Mouse (Mus musculus) myocyte (in vitro differentiated cells): ENCODE data around the gene Ifi44.

Experiments
- E2F4 ChIP-seq: IDR thresholded peaks from one replicate; pipeline ENCODE4 v1.6.1; 2011; ENCODE audit warnings: mild to moderate bottlenecking, control low read depth, moderate library complexity; ENCODE audit not compliant: insufficient read depth
- MAX ChIP-seq: IDR thresholded peaks from one replicate; pipeline ENCODE4 v1.6.1; 2011; ENCODE audit warnings: low read depth, mild to moderate bottlenecking, control low read depth
- MYOD1 ChIP-seq, 3 experiments: IDR thresholded peaks; one replicate each; pipeline ENCODE4 v1.6.1; 2011; ENCODE audit warnings: control low read depth in 2 of 3, low read depth in 2 of 3, mild to moderate bottlenecking in 2 of 3, moderate library complexity in 1 of 3; ENCODE audit not compliant: insufficient read length in 2 of 3, control insufficient read depth in 1 of 3
- MYOG ChIP-seq, 3 experiments: IDR thresholded peaks; one replicate each; pipeline ENCODE4 v1.6.1; 2011; ENCODE audit warnings: control low read depth in 2 of 3, low read depth in 2 of 3, mild to moderate bottlenecking in 2 of 3; ENCODE audit not compliant: insufficient read length in 2 of 3, control insufficient read depth in 1 of 3, insufficient read depth in 1 of 3
- POLR2A ChIP-seq: IDR thresholded peaks from one replicate; pipeline ENCODE4 v1.6.1; 2011; ENCODE audit warnings: low read depth, mild to moderate bottlenecking, control low read depth, moderate library complexity; ENCODE audit not compliant: insufficient read length
- POLR2AphosphoS2 ChIP-seq: IDR thresholded peaks from one replicate; pipeline ENCODE4 v1.6.1; 2011; ENCODE audit warnings: low read depth, control low read depth; ENCODE audit not compliant: insufficient read length
- REST ChIP-seq: IDR thresholded peaks from one replicate; pipeline ENCODE4 v1.6.1; 2011; ENCODE audit warnings: mild to moderate bottlenecking, control low read depth, moderate library complexity; ENCODE audit not compliant: insufficient read depth, insufficient read length
- TCF12 ChIP-seq: IDR thresholded peaks from one replicate; pipeline ENCODE4 v1.6.1; 2011; ENCODE audit warnings: mild to moderate bottlenecking, control low read depth; ENCODE audit not compliant: poor library complexity, insufficient read depth, severe bottlenecking
- USF1 ChIP-seq: IDR thresholded peaks from one replicate; pipeline ENCODE4 v1.6.1; 2011; ENCODE audit warnings: low read depth, mild to moderate bottlenecking, control low read depth, moderate library complexity

DNA sequence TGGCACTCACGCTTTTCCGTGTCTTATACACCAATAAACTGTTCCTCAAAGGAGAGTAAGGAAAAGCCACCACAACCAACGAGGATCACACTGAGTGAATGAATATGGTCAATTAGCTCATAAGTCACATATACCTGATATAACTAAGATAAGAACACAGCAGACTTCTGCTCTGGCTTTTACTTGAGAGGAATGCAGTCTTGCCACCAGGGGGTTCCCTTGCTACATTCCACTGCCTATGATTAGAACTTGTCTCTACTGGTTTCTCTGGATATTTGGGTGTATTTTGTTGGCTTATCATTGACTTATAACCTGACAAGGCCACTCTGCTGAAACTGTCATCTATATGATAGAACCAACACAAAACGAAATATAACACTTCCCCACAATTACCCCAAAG, 25.3 kb upstream of the Ifi44 start:
- TF ChIP-seq MYOG (IDR thresholded peaks at IDR 0.05; ENCODE audit: control insufficient read depth in 1 of 3, insufficient read depth in 1 of 3, insufficient read length in 2 of 3, low read depth in 2 of 3) (no peak), POLR2A (no peak), TCF12 (no peak), MAX (no peak), POLR2AphosphoS2 (no peak), E2F4 (no peak), USF1 (no peak), REST (no peak), MYOD1 (IDR thresholded peaks at IDR 0.05; ENCODE audit: control insufficient read depth in 1 of 3, insufficient read length in 2 of 3, low read depth in 2 of 3) (no peak)
